Mouse (Mus musculus) lung, adult 2 months (tissue): ENCODE results near the gene Akap14.
A peak's percentile ranks its signal among the peaks of the same experiment; 100 is the strongest.

Source experiments
- CTCF ChIP-seq: fragments of 200-500 bp; IDR thresholded peaks from 2 replicates; pipeline ENCODE4 v1.5.1; 2011; ENCODE audit warnings: mild to moderate bottlenecking, low read length, control low read depth; ENCODE audit not compliant: insufficient read depth
- POLR2A ChIP-seq: fragments of 200-500 bp; IDR thresholded peaks from 2 replicates; pipeline ENCODE4 v1.6.1; 2011; ENCODE audit warnings: low read depth, mild to moderate bottlenecking, control low read depth, low read length, borderline replicate concordance; ENCODE audit errors: extremely low read depth

- peak; percentile 27; the same call in 1 of the 2 replicates for TF ChIP-seq CTCF
- no peak for TF ChIP-seq POLR2A
These were observed 23.7 kb downstream of the Akap14 start for GRCm38 (mm10) chrX:37144954-37145353.
